Mouse (Mus musculus): Measurements from ENCODE around the gene Zfp651.
A peak's percentile ranks its signal among the peaks of the same experiment; 100 is the strongest.

Zfp651 gene

DNA sequence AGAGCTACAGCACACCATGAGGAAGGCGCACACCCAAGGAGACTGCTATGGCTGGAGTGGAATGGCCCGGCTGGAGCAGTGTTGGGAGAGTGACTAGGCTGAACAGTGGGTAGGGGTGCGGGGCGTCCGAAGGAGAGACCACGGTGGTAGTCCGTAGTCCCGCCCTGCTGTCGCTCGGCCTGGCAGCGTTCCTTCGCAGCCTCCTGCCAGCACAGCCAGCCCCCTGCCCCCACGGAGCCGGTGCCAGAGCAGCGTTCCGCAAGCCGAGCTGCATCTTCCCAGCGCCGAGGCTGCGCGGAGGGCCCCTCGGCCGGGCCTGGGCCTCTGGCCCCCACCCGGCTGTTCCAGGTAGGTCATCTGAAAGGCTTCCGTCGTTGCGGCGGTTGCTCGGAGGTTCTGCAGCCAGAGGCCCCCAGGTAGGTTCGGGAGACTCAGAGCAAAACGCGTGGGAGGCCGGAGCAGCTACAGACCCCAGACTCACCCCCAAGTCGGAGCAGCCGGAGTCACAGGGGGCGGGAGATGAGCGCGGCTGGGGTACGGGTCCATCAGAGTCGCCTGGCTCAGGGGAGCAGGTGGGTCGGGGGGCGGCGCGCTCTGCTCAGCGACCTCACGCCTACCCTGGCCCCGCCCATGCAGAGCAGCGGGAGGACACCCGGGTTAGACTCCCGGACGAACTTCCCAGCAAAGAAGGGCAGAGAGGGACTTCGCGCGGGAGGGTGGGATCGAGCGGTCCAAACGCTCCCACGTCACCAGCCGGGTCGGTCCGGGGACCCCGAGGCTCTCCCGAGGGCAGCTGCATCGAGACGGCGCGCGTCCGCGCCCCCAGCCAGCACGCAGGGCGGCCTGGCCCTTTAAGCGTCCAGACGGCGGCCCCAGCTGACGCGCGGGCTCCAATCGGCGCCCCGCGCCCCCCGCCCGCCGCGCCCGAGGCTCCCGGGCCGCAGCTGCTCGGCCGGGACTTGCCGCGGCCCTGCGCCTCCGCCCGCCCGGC is at the start of gene Zfp651:
Zfp651 (plus strand) TSS at position 240 of the 991 bp plus-strand sequence.
- DNase-seq, result peak; percentile 82

DNA sequence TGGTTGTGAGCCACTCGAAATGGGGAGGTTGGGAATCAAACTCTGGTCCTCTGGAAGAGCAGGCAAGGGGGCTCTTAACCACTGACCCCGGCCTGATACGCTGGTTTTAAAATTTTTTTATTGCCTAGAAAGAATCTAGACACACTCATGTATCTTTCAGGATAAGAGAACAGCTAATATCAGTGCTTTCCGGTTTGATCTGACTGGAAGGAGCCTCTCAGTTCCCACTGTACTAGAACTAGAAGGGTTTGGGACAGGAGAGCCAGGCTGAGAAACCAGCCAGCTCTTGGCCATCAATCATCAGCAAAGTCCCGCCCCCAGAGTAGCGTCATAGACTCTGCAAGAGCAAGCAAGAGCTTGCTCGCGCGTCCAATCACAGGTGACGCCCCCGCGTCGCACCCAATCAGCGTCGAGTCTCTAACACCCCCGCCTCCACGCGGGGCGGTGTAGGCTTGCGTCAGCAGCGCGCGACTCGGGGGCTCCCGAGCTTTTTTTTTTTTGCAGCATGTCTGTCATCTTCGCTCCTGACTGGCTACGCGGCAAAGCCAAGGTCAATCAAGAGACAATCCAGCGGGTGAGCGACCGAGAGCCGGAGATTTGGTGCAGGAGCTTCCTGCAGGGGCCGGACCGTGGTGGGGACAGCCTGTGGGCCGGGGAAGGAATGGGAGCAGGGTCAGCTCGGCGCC is 49.1 kb upstream of the Zfp651 start, which contains the start of gene Ss18l2:
Ss18l2 (plus strand) TSS at position 432 of the 686 bp plus-strand sequence.
- peak; percentile 95 for DNase-seq

DNA sequence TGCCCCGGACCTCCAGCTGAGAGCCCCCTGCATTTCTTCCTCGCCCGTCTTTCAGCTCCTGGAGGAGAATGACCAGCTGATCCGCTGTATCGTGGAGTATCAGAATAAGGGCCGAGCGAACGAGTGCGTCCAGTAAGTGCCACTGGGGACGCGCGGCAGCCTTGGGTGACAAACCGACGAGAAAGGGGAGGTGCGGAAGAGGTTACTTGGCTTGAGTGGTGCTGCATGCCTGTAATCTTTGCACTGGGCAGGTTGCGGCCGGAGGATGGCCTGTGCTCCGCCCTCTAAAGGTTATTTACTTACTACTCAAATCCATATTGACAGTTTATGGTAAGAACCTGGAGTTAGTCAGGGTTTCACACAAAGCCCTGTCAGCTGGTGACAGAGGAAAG is 48.5 kb upstream of the Zfp651 start:
- no peak for DNase-seq

DNA sequence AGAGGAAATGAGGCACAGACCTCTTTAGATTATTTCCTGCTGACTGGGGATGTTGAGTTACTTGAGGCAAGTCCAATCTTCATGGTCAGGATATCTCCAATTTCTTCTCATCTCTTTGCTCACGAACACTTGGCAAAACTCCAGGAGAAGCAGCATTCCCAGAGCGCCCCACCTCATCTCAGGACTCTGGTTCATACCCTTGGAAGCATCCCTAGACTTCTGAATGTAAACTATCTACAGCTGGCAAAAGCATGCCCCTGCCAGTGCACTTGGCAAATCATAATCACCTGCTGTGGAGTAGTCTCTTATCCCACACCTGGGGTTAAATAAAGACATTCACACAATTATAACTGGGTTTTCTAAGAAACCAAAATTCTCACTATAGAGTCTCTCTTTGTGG is 42.1 kb upstream of the Zfp651 start:
- DNase-seq, result no peak

DNA sequence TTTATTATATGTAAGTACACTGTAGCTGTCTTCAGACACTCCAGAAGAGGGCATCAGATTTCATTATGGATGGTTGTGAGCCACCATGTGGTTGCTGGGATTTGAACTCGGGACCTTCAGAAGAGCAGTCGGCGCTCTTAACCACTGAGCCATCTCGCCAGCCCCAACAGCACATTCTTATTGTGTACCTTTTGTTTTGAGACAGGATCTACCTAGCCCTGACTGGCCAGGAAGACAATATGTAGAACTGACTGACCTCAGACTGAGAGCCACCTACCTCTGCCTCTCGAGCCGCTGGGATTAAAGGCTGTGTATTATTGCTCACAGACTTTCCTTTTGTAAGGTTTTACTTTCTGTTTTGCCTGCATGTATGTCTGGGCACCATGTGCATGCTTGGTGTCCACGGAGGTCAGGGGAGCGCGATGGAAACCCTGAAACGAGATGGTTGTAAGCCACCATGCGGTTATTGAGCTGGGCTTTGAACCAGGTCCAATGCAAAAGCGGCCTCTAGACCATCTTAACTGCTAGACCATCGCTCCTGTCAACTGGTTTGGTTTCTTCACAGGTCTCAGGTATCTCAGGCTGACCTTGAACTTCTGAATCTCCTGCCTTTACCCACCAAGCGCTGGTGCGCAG is 40.9 kb upstream of the Zfp651 start:
- no peak for DNase-seq

DNA sequence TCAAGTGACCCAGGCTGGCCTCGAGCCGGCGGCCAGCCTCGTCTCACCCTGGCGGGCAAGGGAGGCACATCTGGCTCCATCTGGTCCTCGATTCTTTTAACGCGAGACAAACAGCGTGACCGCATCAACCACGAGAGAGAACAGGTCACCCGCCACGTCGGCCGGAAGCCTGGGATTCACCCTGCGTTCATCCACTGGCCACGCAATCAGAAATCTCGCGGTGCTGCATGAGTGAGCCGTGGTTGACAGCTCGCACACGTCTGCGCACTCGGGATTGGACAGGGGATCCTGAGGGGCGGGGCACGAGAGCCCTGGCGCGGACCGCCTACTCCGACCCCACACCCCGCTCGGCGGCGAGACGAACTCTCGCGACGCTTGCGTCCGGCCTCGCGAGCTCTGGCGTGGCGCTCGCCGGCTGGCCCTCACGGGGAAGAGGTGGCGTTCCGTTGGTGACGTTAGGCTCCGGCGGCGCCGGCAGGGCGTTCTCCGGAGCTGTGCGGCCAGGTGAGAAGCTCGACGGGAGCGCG is 40.3 kb upstream of the Zfp651 start, which contains the start of gene Nktr:
Nktr (plus strand) TSS at position 378 of the 527 bp plus-strand sequence.
- peak; percentile 99 for DNase-seq

DNA sequence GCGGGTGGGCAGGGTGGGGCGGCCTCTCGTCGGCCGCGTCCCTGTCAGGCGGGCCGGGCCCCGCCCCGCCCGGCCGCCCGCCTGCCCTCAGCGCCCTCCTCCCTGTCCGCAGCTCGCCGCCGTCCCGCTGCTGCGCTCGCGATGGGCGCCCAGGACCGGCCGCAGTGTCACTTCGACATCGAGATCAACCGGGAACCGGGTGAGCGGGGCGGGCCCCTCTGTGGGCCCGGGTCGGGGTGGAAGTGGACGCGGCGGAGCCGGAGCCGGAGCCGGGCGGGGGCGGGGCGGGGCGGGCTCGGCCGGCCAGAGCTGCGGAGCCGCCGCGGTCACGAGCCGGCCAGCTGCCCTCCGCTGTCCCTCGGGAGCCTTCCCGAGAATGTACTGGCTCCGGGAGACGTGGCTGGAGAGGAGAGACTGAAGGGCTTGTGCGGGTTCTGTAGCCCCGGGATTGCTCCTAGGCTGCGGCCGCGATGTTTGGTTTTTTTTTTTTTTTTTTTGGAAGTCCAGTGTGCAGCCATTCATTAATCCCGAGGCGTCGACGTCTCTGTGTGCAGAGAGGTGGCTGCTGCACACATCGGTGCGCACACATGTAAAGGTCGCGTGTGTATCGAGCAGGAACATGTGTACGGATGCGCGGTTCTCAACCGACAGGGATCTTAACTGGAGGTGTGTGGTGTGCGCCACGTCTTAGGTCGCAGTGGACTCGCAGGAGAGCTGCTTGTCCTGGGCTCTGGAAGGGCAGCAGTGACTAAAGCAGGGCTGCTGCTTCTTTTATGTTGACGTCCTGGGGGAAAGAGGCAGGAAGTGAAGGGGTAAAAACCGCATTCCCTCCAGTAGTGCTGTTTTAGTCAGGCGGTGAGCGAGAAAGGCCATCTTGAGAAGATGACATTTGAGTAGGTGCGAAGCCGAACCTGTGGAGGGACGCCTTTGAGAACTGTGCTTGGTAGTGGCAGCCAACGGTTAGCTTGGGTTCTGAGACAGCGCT is 39.5 kb upstream of the Zfp651 start:
- no peak for DNase-seq

DNA sequence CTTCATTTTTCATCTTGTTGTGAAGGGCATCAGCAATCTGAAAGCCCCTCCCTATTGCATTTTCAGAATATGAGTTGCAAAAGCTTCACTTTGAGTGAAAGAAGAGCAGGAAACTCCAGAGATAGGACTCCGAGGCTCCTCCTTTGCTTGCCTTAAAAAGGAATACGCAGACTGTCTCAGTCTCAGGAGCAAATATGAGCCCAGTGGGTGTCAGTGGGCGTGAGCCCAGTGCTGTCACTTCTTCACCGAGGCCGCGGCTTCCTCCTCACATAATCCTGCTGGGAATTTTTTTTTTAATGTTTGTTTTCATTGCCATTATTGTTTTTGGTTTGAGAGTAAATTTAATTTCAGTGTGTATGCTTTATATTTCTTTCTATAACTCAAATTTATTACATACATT is 18.6 kb upstream of the Zfp651 start:
- DNase-seq, result no peak

DNA sequence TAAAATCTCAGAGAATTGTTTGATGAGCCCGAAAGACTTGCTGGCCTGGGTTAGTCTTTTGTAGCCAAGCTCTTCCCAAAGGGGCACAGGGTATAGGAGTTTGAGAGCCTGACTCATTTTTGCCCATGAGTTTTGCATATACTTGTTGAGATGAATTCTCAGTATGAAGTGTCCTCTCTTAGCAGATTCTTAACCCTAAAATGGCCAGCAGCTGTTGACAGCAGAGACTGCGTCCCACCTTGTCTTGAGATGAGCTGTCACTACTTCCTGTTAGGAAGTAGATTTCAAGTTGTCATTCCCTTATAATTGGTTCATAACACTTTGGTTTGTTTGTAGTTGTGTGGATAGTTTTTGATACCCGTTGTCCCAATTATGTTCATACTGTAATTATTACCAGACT is 18.0 kb upstream of the Zfp651 start:
- DNase-seq, result no peak

DNA sequence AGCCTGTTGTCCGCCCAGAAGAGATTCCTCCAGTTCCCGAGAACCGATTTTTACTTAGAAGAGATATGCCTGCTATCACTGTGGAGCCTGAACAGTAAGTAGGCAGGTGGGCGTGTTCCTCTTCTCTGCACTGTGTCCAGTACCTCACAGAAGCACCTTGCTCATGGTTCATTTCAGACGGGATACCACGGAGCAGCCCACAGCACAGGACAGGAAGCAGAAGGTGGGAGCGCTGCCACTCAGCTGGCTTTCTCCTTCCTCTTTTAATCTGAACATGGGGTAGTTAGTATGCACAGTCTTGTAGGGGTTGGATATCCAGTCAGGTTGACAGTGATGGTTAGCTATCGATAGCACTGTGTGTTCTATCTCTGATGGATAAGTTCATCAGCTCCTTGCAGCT is 15.1 kb upstream of the Zfp651 start:
- DNase-seq, result no peak

DNA sequence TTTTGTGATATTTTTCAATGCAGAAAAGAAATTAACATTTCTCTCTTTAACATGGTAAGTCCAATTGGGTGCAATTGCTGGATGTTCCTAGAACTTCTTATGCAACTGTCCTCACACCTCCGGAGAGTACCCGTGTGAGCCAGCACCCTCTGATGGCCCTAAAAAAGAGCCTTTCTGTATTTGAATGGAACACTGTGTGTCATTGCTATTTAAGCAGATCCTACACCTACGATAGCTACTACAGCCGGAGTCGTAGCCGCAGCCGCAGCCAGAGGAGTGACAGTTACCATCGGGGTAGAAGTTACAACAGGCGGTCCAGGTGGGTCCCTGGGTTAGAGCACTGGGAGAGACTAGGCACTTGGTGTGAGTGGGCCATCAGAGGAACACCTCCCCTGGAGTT is 6.4 kb upstream of the Zfp651 start:
- DNase-seq, result no peak

DNA sequence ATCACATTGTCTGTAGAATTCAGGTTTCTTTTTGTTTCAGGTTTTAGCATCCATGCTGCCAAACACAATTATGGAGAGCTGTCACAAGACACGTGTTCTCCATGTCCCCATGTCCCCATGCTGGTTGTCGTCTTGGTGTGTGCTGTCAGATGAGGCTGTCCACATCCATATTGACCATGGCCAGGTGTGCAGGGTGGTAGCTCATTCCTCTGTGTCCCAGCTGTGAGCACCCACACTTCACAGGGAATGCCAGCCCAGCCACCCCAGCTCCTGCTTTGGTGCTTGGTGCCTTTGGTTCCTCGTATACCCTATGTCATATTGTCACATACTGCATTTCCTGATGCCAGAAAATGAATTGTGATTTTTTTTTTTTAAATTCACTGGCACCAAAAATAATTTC is 4.5 kb upstream of the Zfp651 start:
- DNase-seq, result no peak

DNA sequence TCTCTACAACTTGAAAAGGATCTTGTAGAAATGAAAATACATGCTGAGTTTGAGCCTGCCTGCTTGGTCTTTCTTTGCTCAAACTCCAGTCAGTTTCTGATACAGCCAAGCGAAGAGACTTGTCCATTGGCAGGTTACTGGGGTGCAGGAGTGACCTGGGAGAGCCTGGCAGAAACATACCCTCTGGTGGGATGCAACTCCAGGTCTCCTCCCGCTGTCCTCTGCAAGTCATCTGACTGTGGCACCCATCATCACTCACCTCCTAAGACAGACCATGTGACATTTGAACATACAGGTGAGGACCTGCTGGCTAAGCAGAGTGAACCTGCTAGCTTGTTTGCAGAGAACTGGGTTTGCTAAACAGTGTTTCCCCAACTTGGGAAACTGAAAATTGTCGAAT is 2.3 kb upstream of the Zfp651 start:
- no peak for DNase-seq

DNA sequence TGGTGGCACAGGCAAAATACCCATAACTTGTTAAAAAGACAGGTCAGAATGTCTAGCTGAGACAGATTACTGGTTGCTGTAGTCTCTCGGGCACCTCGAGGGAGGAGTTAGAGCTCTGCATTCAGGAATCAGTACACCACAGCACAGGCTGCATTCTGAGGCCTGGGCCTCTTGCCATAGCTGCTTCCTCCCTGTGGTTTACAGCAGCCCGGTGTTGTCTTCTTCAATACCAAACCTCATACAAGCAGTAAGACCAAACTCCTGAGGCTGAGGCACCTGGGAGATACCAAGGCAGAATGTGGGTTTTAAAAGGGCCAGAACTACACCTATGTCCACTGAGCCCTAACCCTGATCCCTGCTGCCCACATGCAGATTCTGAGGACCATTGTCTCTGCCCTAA is 1.7 kb upstream of the Zfp651 start:
- DNase-seq, result no peak

DNA sequence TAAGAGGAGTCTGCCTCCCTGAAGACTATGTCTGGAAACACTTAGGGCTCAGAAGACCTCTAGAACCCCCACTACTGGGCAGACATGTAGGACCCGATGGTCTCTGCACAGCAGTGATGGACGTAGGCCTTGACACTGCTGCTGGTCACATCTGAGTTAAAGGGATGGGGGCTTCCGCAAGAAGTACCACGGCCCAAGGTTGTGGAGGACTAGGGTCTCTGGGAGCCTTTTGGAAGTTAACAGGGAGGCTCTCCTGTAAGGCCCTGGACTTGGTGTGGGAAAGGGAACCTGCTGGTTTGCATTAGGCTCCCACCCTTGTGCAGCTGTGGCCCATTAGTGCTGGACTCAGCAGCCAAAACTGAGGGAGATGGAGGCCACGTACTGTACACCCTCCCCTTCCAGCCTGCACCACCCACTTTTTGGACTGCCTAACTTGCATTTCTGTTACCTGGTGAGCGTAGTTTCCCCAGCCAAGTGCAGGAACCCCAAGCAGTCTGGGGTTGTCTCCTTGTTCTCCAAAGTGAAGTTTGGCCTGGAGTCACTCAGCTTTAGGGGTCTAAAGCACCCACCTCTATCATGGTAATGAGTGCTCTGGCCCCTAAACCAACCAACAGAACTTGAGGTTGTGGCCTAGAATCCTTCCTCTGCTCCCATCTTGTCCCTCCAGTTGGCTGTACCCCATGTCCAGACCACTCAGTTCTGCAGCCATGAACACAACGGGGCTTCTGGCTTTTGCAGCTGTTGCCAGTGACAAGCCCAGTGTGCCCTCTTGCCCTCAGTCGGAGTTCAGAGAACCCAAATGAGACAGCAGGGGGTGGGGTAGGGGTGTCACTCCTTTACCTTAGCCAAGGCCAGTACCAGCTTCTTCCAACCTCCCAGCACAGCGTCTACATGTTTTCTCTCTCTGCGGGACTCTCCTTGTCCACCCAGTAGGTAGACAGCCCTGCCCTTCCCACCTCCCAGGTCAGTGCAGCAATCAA is 1.0 kb upstream of the Zfp651 start:
- DNase-seq, result no peak

DNA sequence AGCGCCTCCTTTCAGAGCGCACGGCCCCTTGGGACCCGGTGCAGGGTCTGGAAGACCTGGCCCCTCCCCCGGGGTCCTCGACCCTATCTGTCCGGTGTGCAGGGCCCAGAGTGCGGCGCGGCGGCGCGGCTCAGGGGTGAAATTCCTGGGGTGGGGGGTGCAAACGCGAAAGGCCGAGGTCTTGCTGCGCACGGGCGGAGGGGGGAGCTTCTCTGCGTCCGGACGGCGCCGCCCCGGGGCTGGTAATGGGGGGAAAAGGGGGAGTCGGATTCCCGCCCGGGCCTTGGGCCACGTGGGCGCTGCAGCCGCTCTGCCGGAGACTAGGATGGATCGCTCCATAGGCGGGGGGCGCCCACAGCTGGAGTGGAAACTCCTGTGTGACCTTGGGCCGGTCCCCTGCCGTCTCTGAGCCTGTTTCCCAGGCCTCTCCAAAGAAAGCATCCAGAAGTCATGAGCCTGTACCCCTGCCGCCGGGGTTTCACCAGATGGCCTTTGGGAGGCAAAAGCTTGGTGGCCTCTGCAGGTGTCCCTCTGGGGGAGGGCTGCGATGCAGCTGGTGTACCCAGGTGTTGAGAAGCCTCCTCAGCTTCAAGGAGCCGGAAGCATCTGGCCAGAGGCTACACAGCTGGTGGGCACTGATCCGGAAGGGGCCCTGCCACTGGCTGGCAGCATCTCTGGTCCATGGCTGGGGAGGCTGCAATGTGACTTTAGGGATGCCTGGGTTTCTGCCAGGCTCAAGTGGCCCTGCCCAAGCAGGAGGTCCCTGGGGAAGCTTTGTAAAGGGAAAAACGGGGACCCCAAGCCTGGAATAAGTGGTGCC is 1.4 kb downstream of the Zfp651 start:
- DNase-seq, result peak; percentile 58

DNA sequence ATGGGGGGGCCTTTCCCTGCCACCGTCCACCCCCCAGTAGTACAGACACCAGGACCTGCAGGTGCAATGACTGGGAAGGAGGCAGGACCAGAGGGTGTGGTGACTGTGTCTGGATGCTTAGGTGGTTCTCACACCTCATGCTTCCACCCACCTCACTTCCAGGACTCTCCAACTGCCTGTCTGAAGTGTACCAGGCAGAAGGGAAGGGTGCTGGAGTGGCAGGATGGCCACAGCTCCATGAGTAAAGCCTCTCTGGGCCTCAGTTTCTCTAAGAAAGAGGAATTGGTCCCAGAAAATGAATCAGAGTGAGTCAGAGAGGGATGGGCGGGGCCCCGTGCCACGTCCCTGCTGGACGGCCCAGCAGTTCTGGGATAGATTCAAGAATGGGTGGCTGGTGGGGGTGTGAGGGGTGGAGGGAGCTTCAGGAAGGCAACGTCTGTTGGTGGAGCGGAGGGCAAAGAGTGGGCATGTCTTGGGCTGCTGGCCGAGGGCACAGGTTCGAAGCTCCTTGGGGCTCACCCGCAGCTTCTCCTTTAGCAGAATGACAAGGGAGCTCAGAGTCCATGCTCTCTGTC is 2.0 kb downstream of the Zfp651 start:
- DNase-seq, result no peak

DNA sequence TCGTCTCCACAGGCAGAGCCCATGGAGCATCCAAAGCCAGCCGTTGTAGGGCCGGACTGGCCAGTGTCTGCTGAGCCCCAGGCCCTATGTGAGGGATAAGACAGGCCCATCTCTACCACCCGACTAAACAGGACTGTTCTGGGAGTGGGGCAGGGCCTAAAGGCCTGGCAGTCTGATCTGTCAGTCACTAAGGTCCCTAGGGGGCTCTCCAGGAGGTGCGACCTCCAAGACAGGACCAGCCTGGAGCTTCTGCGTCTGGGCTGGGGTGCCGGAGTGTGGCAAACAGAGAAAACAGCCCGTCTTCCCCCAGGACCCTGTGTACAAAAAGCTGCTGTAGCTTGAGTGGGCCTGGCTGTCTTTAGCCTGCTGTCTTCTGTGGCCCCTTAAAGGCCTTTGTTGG is 2.7 kb downstream of the Zfp651 start:
- DNase-seq, result no peak

DNA sequence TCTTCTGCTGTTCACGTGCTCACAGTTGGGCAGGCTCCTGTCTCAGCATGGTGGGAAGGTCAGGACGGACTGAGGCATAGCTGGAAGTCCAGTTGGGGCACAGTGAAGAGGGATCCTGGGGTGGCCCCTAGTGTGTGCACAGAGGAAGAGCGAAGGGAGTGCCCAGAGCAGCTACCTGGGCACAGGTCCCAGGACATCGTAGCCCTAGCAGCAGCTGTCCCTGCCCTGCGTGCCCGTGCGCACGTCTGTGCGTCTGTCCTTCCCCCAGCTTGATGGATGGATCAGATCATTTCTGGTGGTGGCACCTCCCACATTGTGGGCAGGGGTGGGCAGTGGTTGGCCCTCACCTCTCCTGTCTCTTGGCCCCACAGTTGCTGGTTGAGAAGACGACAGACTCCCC is 3.1 kb downstream of the Zfp651 start:
- no peak for DNase-seq

Data from right cerebral cortex, postnatal 25 days (tissue).